Mouse (Mus musculus) intestine, embryonic 16.5 days (tissue): ENCODE measurements at regions not wholly inside any gene's neighbourhood (a gene's known extent, or its start where the extent isn't known, plus 50 kb on each side); places are given as distances from the start of the nearest gene placed in this dataset.
A peak's percentile ranks its signal among the peaks of the same experiment; 100 is the strongest.
"Not testable (repeated sequence)": the region's sequence is repeated elsewhere in the genome, so short reads cannot be mapped to it uniquely, and the experiment has no call there.

Source experiments
- ATAC-seq: fragments of 200-750 bp; cut with Nextera tagmentation; 2 replicates; pipeline ENCODE4 v1.8.0; 2017; ENCODE audit warnings: moderate TSS enrichment, moderate library complexity
- H3K27ac ChIP-seq: fragments of 300-500 bp; sonication (generic); 2 replicates; pipeline ENCODE4 v1.5.1; 2014; ENCODE audit warnings: mild to moderate bottlenecking, low read length
- H3K27me3 ChIP-seq: fragments of 300-500 bp; sonication (generic); replicated peaks from 2 replicates; pipeline ENCODE4 v1.6.1; 2014; ENCODE audit warnings: low read length, control low read depth, mixed read lengths; ENCODE audit not compliant: control insufficient read depth, insufficient read depth
- H3K36me3 ChIP-seq: fragments of 300-500 bp; sonication (generic); 2 replicates; pipeline ENCODE4 v1.6.1; 2014; ENCODE audit warnings: low read length, control low read depth; ENCODE audit not compliant: control insufficient read depth, insufficient read depth
- H3K4me1 ChIP-seq: fragments of 300-500 bp; sonication (generic); 2 replicates; pipeline ENCODE4 v1.6.1; 2014; ENCODE audit warnings: low read length, control low read depth, mixed read lengths; ENCODE audit not compliant: control insufficient read depth, insufficient read depth
- H3K4me2 ChIP-seq: fragments of 300-500 bp; sonication (generic); 2 replicates; pipeline ENCODE4 v1.6.1; 2014; ENCODE audit warnings: low read depth, low read length, control low read depth
- H3K4me3 ChIP-seq: fragments of 300-500 bp; sonication (generic); 2 replicates; pipeline ENCODE4 v1.5.1; 2014; ENCODE audit warnings: mild to moderate bottlenecking, low read length
- H3K9ac ChIP-seq: fragments of 300-500 bp; sonication (generic); 2 replicates; pipeline ENCODE4 v1.6.1; 2014; ENCODE audit warnings: low read depth, low read length
- H3K9me3 ChIP-seq: fragments of 300-500 bp; sonication (generic); 2 replicates; pipeline ENCODE4 v1.6.1; 2016; ENCODE audit warnings: low read length, control low read depth; ENCODE audit not compliant: control insufficient read depth
- WGBS: fragments of 180-500 bp; shearing (Covaris S2); extraction: QIAGEN DNeasy Blood & Tissue Kit; methylation state at CpG from one replicate; pipeline ENCODE4 v1.1.7; 2014; 5-methylcytosine and 5-hydroxymethylcytosine counted together

DNA sequence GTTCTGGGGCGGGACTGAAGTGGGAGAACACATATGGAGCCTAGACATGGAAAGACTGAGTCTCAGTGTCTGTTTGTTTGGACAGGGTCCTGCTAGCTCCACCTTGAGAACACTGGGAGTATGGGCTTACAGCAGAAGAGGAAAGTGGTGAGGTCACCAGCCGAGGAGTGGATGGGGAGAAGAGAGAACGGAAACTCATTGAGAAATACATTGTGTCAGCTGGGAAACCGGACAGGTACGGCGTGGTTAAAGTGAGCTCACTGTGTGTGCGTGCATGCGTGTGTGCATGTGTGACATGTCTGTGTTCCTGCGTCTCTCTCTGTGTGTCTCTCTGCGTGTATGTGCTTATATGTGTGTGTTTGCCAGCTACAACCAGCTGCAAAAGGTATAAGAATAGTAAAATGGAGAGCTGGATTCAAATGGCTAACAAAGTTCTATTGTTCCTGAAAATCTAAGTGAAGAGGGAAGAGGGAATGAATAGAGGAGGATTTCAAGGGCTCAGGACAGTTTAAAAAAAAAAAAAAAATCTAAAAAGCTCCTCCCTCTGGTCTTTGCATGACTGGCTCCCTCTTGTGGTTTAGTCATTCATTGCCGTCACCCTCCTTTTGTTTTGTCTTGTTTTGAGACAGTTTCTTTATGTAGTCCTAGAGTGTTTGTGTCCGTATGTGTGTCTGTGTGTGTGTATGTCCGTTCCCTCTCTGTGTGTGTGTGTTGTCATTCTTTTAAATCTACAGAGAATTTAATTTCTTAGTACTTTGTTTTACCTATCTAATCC is 52.0 kb upstream of the Ak4 start:
- H3K4me1 ChIP-seq = no peaks in the 10 kb centered on the region
- no peaks in the 10 kb centered on the region for H3K9me3 ChIP-seq
- no peak overlapping the region for H3K9ac ChIP-seq
- no peaks in the 10 kb centered on the region for H3K27me3 ChIP-seq
- no peak overlapping the region for H3K4me3 ChIP-seq
- no peak for ATAC-seq
- H3K36me3 ChIP-seq = no peaks in the 10 kb centered on the region
- H3K27ac ChIP-seq = no peak overlapping the region
- WGBS = 63% methylated on average over 13 of the region's 13 CpGs
- H3K4me2 ChIP-seq = no peak overlapping the region

DNA sequence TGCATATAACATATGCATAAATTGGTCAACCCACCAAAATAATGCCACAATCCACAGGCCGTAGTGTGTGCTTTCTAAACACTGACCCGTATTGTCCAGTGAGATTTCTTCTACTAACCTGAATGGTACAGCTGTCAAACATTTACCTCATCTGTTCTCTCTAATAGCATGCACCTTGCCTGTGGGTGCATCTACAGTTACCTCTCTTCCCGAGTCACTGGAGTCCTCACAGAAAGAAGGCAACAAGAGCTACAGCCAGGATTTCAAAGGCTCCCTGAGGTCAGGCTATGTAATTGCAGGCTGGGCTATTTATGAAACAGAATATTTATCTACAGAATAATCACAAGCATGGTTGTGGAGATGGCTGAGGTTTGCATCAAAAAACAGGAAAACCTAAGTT is 53.8 kb upstream of the Ak4 start:
- Histone ChIP-seq H3K27ac (no peak overlapping the region), H3K4me2 (no peak overlapping the region), H3K36me3 (no peaks in the 10 kb centered on the region), H3K27me3 (no peaks in the 10 kb centered on the region), H3K4me3 (no peak overlapping the region), H3K9me3 (no peaks in the 10 kb centered on the region), H3K4me1 (no peaks in the 10 kb centered on the region), H3K9ac (no peak overlapping the region)
- no peak for ATAC-seq
- 80% methylated on average over 3 of the region's 3 CpGs for WGBS

DNA sequence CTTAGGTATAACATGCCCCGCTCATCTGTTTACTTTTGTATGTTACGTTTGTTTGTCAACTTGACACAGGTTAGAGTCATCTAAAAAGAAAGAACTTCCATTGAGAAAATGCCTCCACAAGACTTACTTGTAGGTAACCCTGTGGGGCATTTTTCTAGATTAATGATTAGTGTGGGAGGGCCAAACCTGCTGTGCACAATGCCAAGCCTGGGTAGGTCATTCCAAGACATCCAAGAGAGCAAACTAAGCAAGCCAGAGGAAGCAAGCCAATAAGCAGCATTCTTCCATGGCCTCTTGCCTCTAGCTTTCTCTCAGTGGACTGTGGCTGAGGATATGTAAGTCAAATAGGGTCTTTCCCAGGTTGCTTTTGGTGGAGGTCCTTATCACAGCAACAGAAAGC is 54.4 kb upstream of the Ak4 start:
- ATAC-seq = no peak
- Histone ChIP-seq H3K4me3 (no peak overlapping the region), H3K36me3 (no peaks in the 10 kb centered on the region), H3K9me3 (no peaks in the 10 kb centered on the region), H3K4me2 (no peak overlapping the region), H3K9ac (no peak overlapping the region), H3K27ac (no peak overlapping the region), H3K4me1 (no peaks in the 10 kb centered on the region), H3K27me3 (no peaks in the 10 kb centered on the region)
- WGBS = 83% methylated on average over 2 of the region's 2 CpGs

DNA sequence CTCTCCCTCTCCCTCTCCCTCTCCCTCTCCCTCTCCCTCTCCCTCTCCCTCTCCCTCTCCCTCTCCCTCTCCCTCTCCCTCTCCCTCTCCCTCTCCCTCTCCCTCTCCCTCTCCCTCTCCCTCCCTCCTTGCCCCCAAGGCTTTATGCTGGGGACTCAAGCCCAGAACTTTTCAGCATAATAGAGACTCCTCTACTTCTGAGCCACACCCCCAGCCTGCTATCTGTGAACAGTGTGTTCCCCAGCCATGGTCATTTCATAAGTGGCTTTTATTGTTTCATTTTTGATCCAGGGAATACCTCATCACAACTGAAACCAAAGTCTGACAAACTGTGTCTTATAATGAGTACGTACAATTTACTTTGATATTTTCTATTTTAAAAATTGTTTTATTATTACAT is 55.8 kb upstream of the Ak4 start:
- H3K9me3 ChIP-seq, H3K27ac ChIP-seq, H3K36me3 ChIP-seq, ATAC-seq, H3K4me3 ChIP-seq, H3K4me1 ChIP-seq, H3K27me3 ChIP-seq, H3K9ac ChIP-seq, H3K4me2 ChIP-seq: not testable (repeated sequence)
- 88% methylated on average over 1 of the region's 1 CpGs for WGBS

DNA sequence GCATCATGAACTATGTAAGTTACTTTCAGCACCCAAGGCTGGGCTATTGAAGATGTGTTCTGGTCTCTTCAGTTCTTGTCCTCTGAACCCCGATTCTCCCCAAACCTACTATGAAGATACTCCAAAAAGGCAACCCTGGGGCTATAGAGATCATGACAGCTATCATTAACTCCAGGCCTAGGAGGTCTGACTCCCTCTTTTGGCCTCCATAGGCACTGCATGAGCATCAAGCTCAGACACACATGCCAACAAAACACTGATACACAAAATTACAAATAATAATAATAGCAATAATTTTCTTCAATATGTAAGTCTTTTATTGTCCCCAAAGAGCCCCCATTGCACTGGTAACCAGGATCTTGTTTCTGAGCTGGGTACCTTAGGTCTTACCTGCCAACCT is 57.3 kb upstream of the Ak4 start:
- ATAC-seq = no peak
- WGBS = 91% methylated on average over 1 of the region's 1 CpGs

DNA sequence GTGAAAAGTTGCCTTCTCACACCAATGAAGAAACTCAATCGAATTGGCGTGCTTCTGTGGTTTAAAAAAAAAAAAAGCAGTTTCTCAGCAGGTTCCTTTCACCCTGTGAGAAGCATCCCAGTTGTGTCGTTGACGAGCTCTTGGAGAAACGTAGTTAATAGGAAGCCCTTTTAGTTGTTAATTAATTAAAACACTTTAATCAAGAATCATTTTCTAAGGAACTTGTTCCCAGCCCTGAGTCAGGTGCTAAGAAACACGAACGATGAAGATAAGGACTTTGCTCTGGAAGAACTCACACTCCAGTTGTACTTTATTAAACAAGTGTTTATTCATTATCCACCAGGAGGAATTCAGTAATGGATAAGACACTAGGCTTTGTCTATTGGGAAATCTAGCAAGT is 58.8 kb upstream of the Ak4 start:
- Histone ChIP-seq H3K27me3 (no peaks in the 10 kb centered on the region), H3K4me2 (no peak overlapping the region), H3K4me1 (peaks cover 6% of the 10 kb centered on the region; the same call in 1 of the 2 replicates), H3K9me3 (no peaks in the 10 kb centered on the region), H3K4me3 (no peak overlapping the region), H3K9ac (no peak overlapping the region), H3K36me3 (no peaks in the 10 kb centered on the region), H3K27ac (no peak overlapping the region)
- ATAC-seq = no peak
- WGBS = 78% methylated on average over 7 of the region's 7 CpGs

More for the DNA sequence above, 57.3 kb upstream of the Ak4 start:
- H3K9me3 ChIP-seq = no peaks in the 10 kb centered on the region
- no peak overlapping the region for H3K27ac ChIP-seq
- H3K4me1 ChIP-seq = peaks cover 4% of the 10 kb centered on the region; the same call in 1 of the 2 replicates
- no peaks in the 10 kb centered on the region for H3K27me3 ChIP-seq
- no peak overlapping the region for H3K4me3 ChIP-seq
- H3K9ac ChIP-seq = no peak overlapping the region
- H3K36me3 ChIP-seq = no peaks in the 10 kb centered on the region
- H3K4me2 ChIP-seq = no peak overlapping the region

DNA sequence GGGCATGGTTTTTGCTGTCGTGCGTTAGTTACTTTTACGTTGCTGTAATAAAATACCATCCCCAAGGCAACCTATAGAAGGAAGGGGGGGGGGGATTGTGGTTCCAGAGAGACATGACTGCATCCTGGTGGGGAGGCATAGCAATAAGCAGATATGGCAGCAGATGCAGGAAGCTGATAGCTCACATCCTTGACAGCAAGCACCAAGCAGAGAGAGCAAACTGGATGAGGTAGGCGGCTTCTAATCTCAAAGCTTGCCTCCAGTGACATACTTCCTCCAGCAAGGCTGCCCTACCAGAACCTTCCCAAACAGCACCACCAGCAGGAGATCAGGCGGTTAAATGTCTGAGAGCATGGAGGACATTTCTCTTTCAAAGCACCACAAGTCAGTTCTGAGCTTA is 60.0 kb upstream of the Ak4 start:
- Histone ChIP-seq H3K9ac (no peak overlapping the region), H3K4me2 (no peak overlapping the region), H3K4me1 (peaks cover 9% of the 10 kb centered on the region; the same call in 1 of the 2 replicates), H3K27me3 (no peaks in the 10 kb centered on the region), H3K9me3 (no peaks in the 10 kb centered on the region), H3K36me3 (no peaks in the 10 kb centered on the region), H3K27ac (no peak overlapping the region), H3K4me3 (no peak overlapping the region)
- no peak for ATAC-seq
- WGBS = 86% methylated on average over 5 of the region's 5 CpGs

DNA sequence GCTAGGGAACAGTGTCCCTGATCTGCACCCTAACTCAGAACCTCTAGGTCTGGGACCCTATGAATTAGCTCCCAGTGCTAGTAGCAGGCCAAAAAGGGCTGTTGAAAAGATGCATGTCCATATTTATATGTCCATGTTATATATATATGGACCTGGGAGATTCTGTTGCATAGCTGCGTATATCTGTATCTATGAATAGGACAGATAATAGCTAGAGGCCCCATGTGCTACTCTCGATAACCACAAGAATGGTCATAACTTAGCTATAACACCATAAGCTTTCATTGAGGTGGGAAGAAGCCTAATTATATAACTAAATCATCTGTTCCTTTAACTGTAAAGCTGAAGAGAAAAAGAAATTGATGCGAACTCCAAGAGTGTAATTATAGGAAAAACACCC is 60.6 kb upstream of the Ak4 start:
- no peak overlapping the region for H3K27ac ChIP-seq
- 94% methylated on average over 3 of the region's 3 CpGs for WGBS
- H3K27me3 ChIP-seq = no peaks in the 10 kb centered on the region
- no peak overlapping the region for H3K9ac ChIP-seq
- no peaks in the 10 kb centered on the region for H3K36me3 ChIP-seq
- H3K9me3 ChIP-seq = no peaks in the 10 kb centered on the region
- no peak overlapping the region for H3K4me2 ChIP-seq
- no peak overlapping the region for H3K4me3 ChIP-seq
- peaks cover 9% of the 10 kb centered on the region; the same call in 1 of the 2 replicates for H3K4me1 ChIP-seq
- no peak for ATAC-seq

DNA sequence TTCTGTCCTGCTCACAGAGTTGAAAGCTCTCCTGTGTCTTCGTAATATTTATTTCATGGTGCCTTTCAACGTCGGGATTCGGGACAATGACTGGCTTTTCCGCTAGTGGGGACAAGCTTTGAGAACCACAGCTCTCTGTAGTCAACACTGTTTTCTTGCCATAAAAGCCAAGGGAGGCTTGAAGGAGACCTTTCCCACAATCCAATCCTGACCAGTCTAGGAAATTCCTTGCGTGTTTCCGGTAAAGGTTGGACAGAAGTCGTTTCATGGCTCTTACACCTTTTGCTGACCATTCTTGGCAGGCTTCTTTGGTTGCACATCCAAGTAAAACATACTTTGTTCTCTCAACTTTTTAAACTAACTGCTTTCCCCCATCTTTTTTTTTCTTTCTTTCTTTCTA is 61.2 kb upstream of the Ak4 start:
- WGBS = 69% methylated on average over 8 of the region's 8 CpGs
- H3K4me2 ChIP-seq = peak overlapping the region; percentile 97
- no peaks in the 10 kb centered on the region for H3K27me3 ChIP-seq
- H3K9ac ChIP-seq = no peak overlapping the region
- no peak for ATAC-seq
- peaks cover 9% of the 10 kb centered on the region; the same call in 1 of the 2 replicates for H3K4me1 ChIP-seq
- no peak overlapping the region for H3K27ac ChIP-seq
- peak overlapping the region; percentile 81 for H3K4me3 ChIP-seq
- H3K9me3 ChIP-seq = no peaks in the 10 kb centered on the region
- no peaks in the 10 kb centered on the region for H3K36me3 ChIP-seq
